8 mouse cellular contexts compared by ENCODE assay signal in genomic region chr2:122028756-122029700, GRCm38 (mm10). TPM values are rescaled to one million over a fixed set of nuclear protein-coding genes. Genes with fewer than 3 reads are reported as not detected.
DNase-seq lines count a peak whose midpoint lies in the region; ATAC-seq and TF ChIP-seq lines count a peak whose summit lies in the region.

No protein-coding gene starts in this region.

- TF ChIP-seq CTCF in kidney, postnatal 0 days (IDR thresholded peaks at IDR 0.05; ENCODE audit: low read depth) = peak; percentile 23; the same call in 1 of the 2 replicates

- peak overlapping the region; percentile 93 for H3K9ac ChIP-seq in kidney, postnatal 0 days (ENCODE audit: low read depth, low read length)
- peak overlapping the region; percentile 83 for H3K9ac ChIP-seq in neural tube, embryonic 12.5 days

- DNase-seq in urinary bladder, adult 18-20 months (ENCODE audit: low spot score in 2 of 2) = peak; percentile 22 to 68
- DNase-seq in urinary bladder, postnatal 10 days (ENCODE audit: low spot score) = no peak
- DNase-seq in embryo, embryonic 11 days = peak; percentile 51
- DNase-seq in gastrocnemius, postnatal 4 days (ENCODE audit: low spot score in 2 of 2) = peak; percentile 39 to 52
- peak; percentile 57 for DNase-seq in kidney, postnatal 0 days (ENCODE audit: low spot score)
- peak; percentile 34 to 52 for DNase-seq in lung, adult 18-20 months
- no peak for DNase-seq in thymus, postnatal 25 days

- no peaks in the 10 kb centered on the region for H3K9me3 ChIP-seq in kidney, postnatal 0 days (replicated peaks; ENCODE audit: low read length)
- no peaks in the 10 kb centered on the region for H3K9me3 ChIP-seq in neural tube, embryonic 12.5 days

- 0 out of 2 replicates have a peak, but pooled peaks cover 3% of the 10 kb centered on the region for H3K36me3 ChIP-seq in kidney, postnatal 0 days (ENCODE audit: insufficient read depth, low read length)
- peaks cover 4% of the 10 kb centered on the region; the same call in 1 of the 2 replicates for H3K36me3 ChIP-seq in neural tube, embryonic 12.5 days

- WGBS in kidney, postnatal 0 days = 1% methylated on average over 65 of the region's 71 CpGs
- WGBS in neural tube, embryonic 12.5 days = under 1% methylated on average over 71 of the region's 71 CpGs

- H3K27me3 ChIP-seq in kidney, postnatal 0 days (ENCODE audit: insufficient read depth, low read length) = no peaks in the 10 kb centered on the region
- no peaks in the 10 kb centered on the region for H3K27me3 ChIP-seq in neural tube, embryonic 12.5 days (replicated peaks)

- H3K27ac ChIP-seq in kidney, postnatal 0 days = peak overlapping the region; percentile 92
- peak overlapping the region; percentile 59 for H3K27ac ChIP-seq in neural tube, embryonic 12.5 days

- H3K4me3 ChIP-seq in kidney, postnatal 0 days (replicated peaks; ENCODE audit: low read depth, low read length) = peak overlapping the region; percentile 86
- peak overlapping the region; percentile 95 for H3K4me3 ChIP-seq in neural tube, embryonic 12.5 days

- ATAC-seq in kidney, postnatal 0 days (replicated peaks; ENCODE audit: low FRiP score, low read depth) = peak; percentile 57
- ATAC-seq in neural tube, embryonic 12.5 days (ENCODE audit: low FRiP score, low read depth) = peak; percentile 67

- H3K4me1 ChIP-seq in kidney, postnatal 0 days (replicated peaks; ENCODE audit: insufficient read depth, low read length) = no peaks in the 10 kb centered on the region
- 0 out of 2 replicates have a peak, but pooled peaks cover 3% of the 10 kb centered on the region for H3K4me1 ChIP-seq in neural tube, embryonic 12.5 days

- H3K4me2 ChIP-seq in kidney, postnatal 0 days (ENCODE audit: low read length) = peak overlapping the region; percentile 79
- H3K4me2 ChIP-seq in neural tube, embryonic 12.5 days (replicated peaks) = peak overlapping the region; percentile 72

RNA-seq across cellular contexts. Expression of gene Eif3j1, which starts 0.7 kb away (rescaled TPM):
- 10 to 100 TPM; 16.4 to 18.9 TPM for total RNA-seq in gastrocnemius, postnatal 4 days (2021)
- 11.1 and 11.8 TPM in 2 replicates for polyA plus RNA-seq in kidney, postnatal 0 days (2015; fragmentation: Nextera tagmentation; extraction: Ambion mirVana)
- 12.0 and 12.9 TPM in 2 replicates for polyA plus RNA-seq in neural tube, embryonic 12.5 days (2016; fragmentation: Nextera tagmentation; extraction: Ambion mirVana)

Comparison
In these comparisons a context has a peak if more than half of its experiments do, and no peak if none do; other contexts are left out.
1. DNase-seq: peak in urinary bladder, adult 18-20 months (2 of 2), embryo, embryonic 11 days (single experiment), gastrocnemius, postnatal 4 days (2 of 2), kidney, postnatal 0 days (single experiment) and lung, adult 18-20 months (2 of 2); none in urinary bladder, postnatal 10 days (single experiment) and thymus, postnatal 25 days (single experiment).